Mouse (Mus musculus): ENCODE results near the gene Snrnp35. TPM values are rescaled to one million over a fixed set of nuclear protein-coding genes. Genes with fewer than 3 reads are reported as not detected.
"Not testable (repeated sequence)": the region's sequence is repeated elsewhere in the genome, so short reads cannot be mapped to it uniquely, and the experiment has no call there.

The Snrnp35 gene
- polyA plus RNA-seq, 1 experiment: 18.9 TPM

DNA sequence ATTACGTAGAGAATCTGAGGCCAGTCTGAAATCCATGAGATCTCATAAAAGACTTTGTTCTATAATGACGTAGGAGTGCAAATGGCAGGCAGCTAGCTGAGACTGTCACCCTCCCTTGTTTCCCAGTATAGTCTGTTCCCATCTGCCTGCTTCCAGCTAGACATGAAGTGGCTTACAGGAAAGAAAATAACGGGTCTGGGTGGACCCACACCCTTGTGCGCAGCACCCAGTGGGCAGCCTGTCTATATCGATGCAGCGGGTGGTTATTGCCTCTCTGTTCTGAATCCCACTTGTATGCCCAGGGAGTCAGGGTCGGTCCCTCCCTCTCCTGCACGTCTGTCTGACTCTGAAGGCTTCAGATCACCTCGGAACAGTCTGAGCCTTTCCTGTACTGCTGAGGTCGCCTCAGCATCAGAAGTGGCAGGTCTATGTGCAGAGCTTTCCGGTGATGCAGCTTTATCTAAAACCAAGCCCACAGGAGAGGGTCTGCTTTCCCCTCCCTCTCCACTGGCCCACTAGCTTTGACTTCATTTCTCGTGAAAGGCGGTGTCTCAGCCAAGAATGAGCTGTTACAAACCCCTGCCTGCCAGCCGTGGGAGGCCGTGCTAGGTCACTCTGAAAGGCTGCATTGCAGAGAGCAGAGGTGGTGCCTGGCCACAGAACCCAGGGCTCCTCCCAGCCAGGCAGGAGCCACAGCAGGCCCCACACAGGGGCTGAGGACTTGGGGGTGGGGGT, 30.3 kb upstream of the Snrnp35 start:
- H3K27me3 ChIP-seq (ENCODE audit: control insufficient read depth, insufficient read depth, insufficient read length): no peaks in the 10 kb centered on the region
- no peak for TF ChIP-seq TCF3 (IDR thresholded peaks at IDR 0.05; ENCODE audit: insufficient read length, low read depth)
- no peak for TF ChIP-seq REST (IDR thresholded peaks at IDR 0.05; ENCODE audit: insufficient read depth, insufficient read length)
- TF ChIP-seq SRF (IDR thresholded peaks at IDR 0.05; ENCODE audit: control insufficient read depth, insufficient read length, low read depth): no peak
- no peak for TF ChIP-seq CEBPB (IDR thresholded peaks at IDR 0.05; ENCODE audit: insufficient read depth, poor library complexity, severe bottlenecking)
- no peak for TF ChIP-seq TCF12 (IDR thresholded peaks at IDR 0.05; ENCODE audit: insufficient read depth, poor library complexity, severe bottlenecking)
- no peak for TF ChIP-seq E2F4 (IDR thresholded peaks at IDR 0.05; ENCODE audit: insufficient read depth)
- TF ChIP-seq MYOD1 (IDR thresholded peaks at IDR 0.05; ENCODE audit: control insufficient read depth in 1 of 3, insufficient read length in 2 of 3, low read depth in 2 of 3): no peak
- TF ChIP-seq POLR2AphosphoS2 (IDR thresholded peaks at IDR 0.05; ENCODE audit: insufficient read length, low read depth): no peak
- no peak overlapping the region for H3K4me2 ChIP-seq (ENCODE audit: low read depth)
- no peak overlapping the region for H3ac ChIP-seq (ENCODE audit: control insufficient read depth, insufficient read length)
- peaks cover 23% of the 10 kb centered on the region for H3K79me2 ChIP-seq (ENCODE audit: control insufficient read depth, insufficient read depth)
- peaks cover 64% of the 10 kb centered on the region for H3K36me3 ChIP-seq (ENCODE audit: control insufficient read depth, insufficient read depth)
- no peak overlapping the region for H3K4me3 ChIP-seq

GRCm38 (mm10) chr5:124453339-124454081, 29.4 kb upstream of the Snrnp35 start:
- H3ac ChIP-seq (ENCODE audit: control insufficient read depth, insufficient read length): no peak overlapping the region
- H3K4me2 ChIP-seq (ENCODE audit: low read depth): no peak overlapping the region
- no peaks in the 10 kb centered on the region for H3K27me3 ChIP-seq (ENCODE audit: control insufficient read depth, insufficient read depth, insufficient read length)
- no peak for TF ChIP-seq CEBPB (IDR thresholded peaks at IDR 0.05; ENCODE audit: insufficient read depth, poor library complexity, severe bottlenecking)
- TF ChIP-seq POLR2AphosphoS2 (IDR thresholded peaks at IDR 0.05; ENCODE audit: insufficient read length, low read depth): no peak
- TF ChIP-seq TCF12 (IDR thresholded peaks at IDR 0.05; ENCODE audit: insufficient read depth, poor library complexity, severe bottlenecking): no peak
- TF ChIP-seq MYOG (IDR thresholded peaks at IDR 0.05; ENCODE audit: control insufficient read depth in 1 of 3, insufficient read depth in 1 of 3, insufficient read length in 2 of 3, low read depth in 2 of 3): no peak
- TF ChIP-seq SRF (IDR thresholded peaks at IDR 0.05; ENCODE audit: control insufficient read depth, insufficient read length, low read depth): no peak
- no peak for TF ChIP-seq POLR2A (IDR thresholded peaks at IDR 0.05; ENCODE audit: insufficient read length, low read depth)
- no peak for TF ChIP-seq TCF3 (IDR thresholded peaks at IDR 0.05; ENCODE audit: insufficient read length, low read depth)
- TF ChIP-seq REST (IDR thresholded peaks at IDR 0.05; ENCODE audit: insufficient read depth, insufficient read length): no peak
- peaks cover 69% of the 10 kb centered on the region for H3K36me3 ChIP-seq (ENCODE audit: control insufficient read depth, insufficient read depth)
- no peak overlapping the region for H3K4me3 ChIP-seq
- H3K79me2 ChIP-seq (ENCODE audit: control insufficient read depth, insufficient read depth): peaks cover 15% of the 10 kb centered on the region

- Histone ChIP-seq H3K79me2 (ENCODE audit: control insufficient read depth, insufficient read depth) (peaks cover 11% of the 10 kb centered on the region), H3ac (ENCODE audit: control insufficient read depth, insufficient read length) (no peak overlapping the region), H3K4me3 (no peak overlapping the region), H3K27me3 (ENCODE audit: control insufficient read depth, insufficient read depth, insufficient read length) (no peaks in the 10 kb centered on the region), H3K4me2 (ENCODE audit: low read depth) (no peak overlapping the region), H3K36me3 (ENCODE audit: control insufficient read depth, insufficient read depth) (peaks cover 69% of the 10 kb centered on the region)
- TF ChIP-seq REST (IDR thresholded peaks at IDR 0.05; ENCODE audit: insufficient read depth, insufficient read length) (no peak), TCF3 (IDR thresholded peaks at IDR 0.05; ENCODE audit: insufficient read length, low read depth) (no peak), E2F4 (IDR thresholded peaks at IDR 0.05; ENCODE audit: insufficient read depth) (no peak), TCF12 (IDR thresholded peaks at IDR 0.05; ENCODE audit: insufficient read depth, poor library complexity, severe bottlenecking) (no peak), MYOG (IDR thresholded peaks at IDR 0.05; ENCODE audit: control insufficient read depth in 1 of 3, insufficient read depth in 1 of 3, insufficient read length in 2 of 3, low read depth in 2 of 3) (no peak), SRF (IDR thresholded peaks at IDR 0.05; ENCODE audit: control insufficient read depth, insufficient read length, low read depth) (no peak), USF1 (IDR thresholded peaks at IDR 0.05; ENCODE audit: low read depth) (no peak), CEBPB (IDR thresholded peaks at IDR 0.05; ENCODE audit: insufficient read depth, poor library complexity, severe bottlenecking) (no peak), MYOD1 (IDR thresholded peaks at IDR 0.05; ENCODE audit: control insufficient read depth in 1 of 3, insufficient read length in 2 of 3, low read depth in 2 of 3) (no peak), POLR2A (IDR thresholded peaks at IDR 0.05; ENCODE audit: insufficient read length, low read depth) (no peak), POLR2AphosphoS2 (IDR thresholded peaks at IDR 0.05; ENCODE audit: insufficient read length, low read depth) (no peak), MAX (IDR thresholded peaks at IDR 0.05; ENCODE audit: low read depth) (no peak)
These were observed 28.9 kb upstream of the Snrnp35 start for GRCm38 (mm10) chr5:124454082-124454419.

GRCm38 (mm10) chr5:124456762-124457161, 26.2 kb upstream of the Snrnp35 start:
- no peak overlapping the region for H3K4me3 ChIP-seq
- H3ac ChIP-seq (ENCODE audit: control insufficient read depth, insufficient read length): no peak overlapping the region
- no peak for TF ChIP-seq USF1 (IDR thresholded peaks at IDR 0.05; ENCODE audit: low read depth)
- no peak for TF ChIP-seq SRF (IDR thresholded peaks at IDR 0.05; ENCODE audit: control insufficient read depth, insufficient read length, low read depth)
- no peak for TF ChIP-seq POLR2AphosphoS2 (IDR thresholded peaks at IDR 0.05; ENCODE audit: insufficient read length, low read depth)
- TF ChIP-seq REST (IDR thresholded peaks at IDR 0.05; ENCODE audit: insufficient read depth, insufficient read length): no peak
- no peak for TF ChIP-seq MYOD1 (IDR thresholded peaks at IDR 0.05; ENCODE audit: control insufficient read depth in 1 of 3, insufficient read length in 2 of 3, low read depth in 2 of 3)
- TF ChIP-seq E2F4 (IDR thresholded peaks at IDR 0.05; ENCODE audit: insufficient read depth): no peak
- no peak for TF ChIP-seq MAX (IDR thresholded peaks at IDR 0.05; ENCODE audit: low read depth)
- TF ChIP-seq MYOG (IDR thresholded peaks at IDR 0.05; ENCODE audit: control insufficient read depth in 1 of 3, insufficient read depth in 1 of 3, insufficient read length in 2 of 3, low read depth in 2 of 3): no peak
- TF ChIP-seq POLR2A (IDR thresholded peaks at IDR 0.05; ENCODE audit: insufficient read length, low read depth): no peak
- no peak for TF ChIP-seq CEBPB (IDR thresholded peaks at IDR 0.05; ENCODE audit: insufficient read depth, poor library complexity, severe bottlenecking)
- TF ChIP-seq TCF3 (IDR thresholded peaks at IDR 0.05; ENCODE audit: insufficient read length, low read depth): no peak
- no peak for TF ChIP-seq TCF12 (IDR thresholded peaks at IDR 0.05; ENCODE audit: insufficient read depth, poor library complexity, severe bottlenecking)
- H3K4me2 ChIP-seq (ENCODE audit: low read depth): no peak overlapping the region
- H3K27me3 ChIP-seq (ENCODE audit: control insufficient read depth, insufficient read depth, insufficient read length): no peaks in the 10 kb centered on the region
- peaks cover 57% of the 10 kb centered on the region for H3K36me3 ChIP-seq (ENCODE audit: control insufficient read depth, insufficient read depth)
- H3K79me2 ChIP-seq (ENCODE audit: control insufficient read depth, insufficient read depth): no peaks in the 10 kb centered on the region

- H3K4me2 ChIP-seq (ENCODE audit: low read depth); H3ac ChIP-seq (ENCODE audit: control insufficient read depth, insufficient read length); H3K79me2 ChIP-seq (ENCODE audit: control insufficient read depth, insufficient read depth); H3K27me3 ChIP-seq (ENCODE audit: control insufficient read depth, insufficient read depth, insufficient read length); H3K4me3 ChIP-seq: not testable (repeated sequence)
- peaks cover 48% of the 10 kb centered on the region for H3K36me3 ChIP-seq (ENCODE audit: control insufficient read depth, insufficient read depth)
These were observed 22.0 kb upstream of the Snrnp35 start for GRCm38 (mm10) chr5:124460922-124461321.
